9 mouse cellular contexts compared by ENCODE assay signal in genomic region chr3:88200972-88201330, GRCm38 (mm10). TPM values are rescaled to one million over a fixed set of nuclear protein-coding genes. Genes with fewer than 3 reads are reported as not detected.
DNase-seq lines count a peak whose midpoint lies in the region; ATAC-seq and TF ChIP-seq lines count a peak whose summit lies in the region.
"Had no signal": no experiment of that assay in that cellular context is flagged by ENCODE, and none has a peak within 500 bp of the region (broad histone marks: within the 10 kb centered on the region; RNA-seq: fewer than 3 reads in every experiment).

No protein-coding gene starts in this region.

- H3K36me3 ChIP-seq in thymus, adult 2 months (ENCODE audit: control insufficient read depth, insufficient read depth, low read length), result no peaks in the 10 kb centered on the region
- H3K36me3 ChIP-seq in liver, embryonic 16.5 days (ENCODE audit: control insufficient read depth, insufficient read depth), result no peaks in the 10 kb centered on the region

- H3K27ac ChIP-seq in thymus, adult 2 months (ENCODE audit: control insufficient read depth, insufficient read depth, low read length), result no peak overlapping the region
- H3K27ac ChIP-seq in liver, embryonic 16.5 days (ENCODE audit: low read length), result no peak overlapping the region

- TF ChIP-seq POLR2A in thymus, adult 2 months (IDR thresholded peaks at IDR 0.05; ENCODE audit: control insufficient read depth, extremely low read depth, insufficient read depth, low read length, poor library complexity), result no peak

- WGBS in thymus, adult 2 months, result 2% methylated on average over 37 of the region's 37 CpGs
- WGBS in liver, embryonic 16.5 days (ENCODE audit: insufficient replicate concordance), result 1% methylated on average over 36 of the region's 37 CpGs

- DNase-seq in cerebellum, adult 9-10 months, result peak; percentile 36
- DNase-seq in cerebellum, postnatal 4 days (ENCODE audit: low spot score in 2 of 2), result no peak
- peak; percentile 31 for DNase-seq in thymus, adult 2 months
- DNase-seq in thymus, adult 18-20 months, result no peak
- DNase-seq in urinary bladder, adult 2 months (ENCODE audit: low spot score), result no peak
- no peak for DNase-seq in layer of hippocampus, adult 8-10 months (ENCODE audit: low spot score in 2 of 2)

- no peak for ATAC-seq in liver, embryonic 16.5 days (ENCODE audit: low read depth)
- no peak for ATAC-seq in frontal cortex, adult (ENCODE audit: low TSS enrichment)

- TF ChIP-seq CTCF in thymus, adult 2 months (IDR thresholded peaks at IDR 0.05; ENCODE audit: borderline replicate concordance, control insufficient read depth, extremely low read depth, insufficient read depth, low read length, poor library complexity), result no peak

- H3K9me3 ChIP-seq in liver, embryonic 16.5 days (replicated peaks; ENCODE audit: control insufficient read depth, low read length), result no peaks in the 10 kb centered on the region

- H3K4me2 ChIP-seq in liver, embryonic 16.5 days (ENCODE audit: low read depth, low read length), result no peak overlapping the region; the same call in 1 of the 2 replicates

- no peak overlapping the region for H3K9ac ChIP-seq in liver, embryonic 16.5 days (ENCODE audit: low read depth, low read length)

- H3K27me3 ChIP-seq in thymus, adult 2 months (ENCODE audit: control insufficient read depth, insufficient read depth, low read length), result peaks cover 48% of the 10 kb centered on the region
- H3K27me3 ChIP-seq in liver, embryonic 16.5 days (ENCODE audit: control insufficient read depth, insufficient read depth, low read depth, low read length), result peaks cover 94% of the 10 kb centered on the region

- H3K4me1 ChIP-seq in thymus, adult 2 months (replicated peaks; ENCODE audit: control insufficient read depth, insufficient read depth, low read length), result peaks cover 11% of the 10 kb centered on the region
- H3K4me1 ChIP-seq in liver, embryonic 16.5 days (ENCODE audit: control insufficient read depth, low read depth, low read length), result peaks cover 3% of the 10 kb centered on the region

- H3K4me3 ChIP-seq in thymus, adult 2 months (ENCODE audit: control insufficient read depth, insufficient read depth, low read length), result peak overlapping the region; percentile 13; the same call in 1 of the 2 replicates
- peak overlapping the region; percentile 17 for H3K4me3 ChIP-seq in liver, embryonic 16.5 days (ENCODE audit: low read depth, low read length)

RNA-seq across cellular contexts. Expression of gene Rhbg, which starts 53.6 kb away (rescaled TPM):
- 2.5 and 2.7 TPM in 2 replicates for polyA plus RNA-seq in thymus, adult 2 months (2012; rRNA removed)
- polyA plus RNA-seq in liver, embryonic 16.5 days (2015; fragmentation: Nextera tagmentation; extraction: Ambion mirVana), result 4.8 and 6.3 TPM in 2 replicates
- 3.9 and 4.8 TPM in 2 replicates for polyA plus RNA-seq in urinary bladder, adult 2 months (2012; rRNA removed)
- total RNA-seq in layer of hippocampus, adult 8-10 months (2022), result not detected
- total RNA-seq: common myeloid progenitor, adult 5-6 weeks had no signal

RNA-seq across cellular contexts. Expression of gene Mef2d, which starts 58.8 kb away (rescaled TPM):
- polyA plus RNA-seq in thymus, adult 2 months (2012; rRNA removed), result 343 and 377 TPM in 2 replicates
- polyA plus RNA-seq in liver, embryonic 16.5 days (2015; fragmentation: Nextera tagmentation; extraction: Ambion mirVana), result 5.2 and 7.9 TPM in 2 replicates
- 34.6 and 51.0 TPM in 2 replicates for polyA plus RNA-seq in urinary bladder, adult 2 months (2012; rRNA removed)
- 100 to 1,000 TPM; 189 to 206 (median 196) TPM for total RNA-seq in layer of hippocampus, adult 8-10 months (2022)

Comparison
In these comparisons a context has a peak if more than half of its experiments do, and no peak if none do; other contexts are left out.
1. DNase-seq: peak in cerebellum, adult 9-10 months (single experiment) and thymus, adult 2 months (single experiment); none in cerebellum, postnatal 4 days (0 of 2), thymus, adult 18-20 months (0 of 2), urinary bladder, adult 2 months (single experiment) and layer of hippocampus, adult 8-10 months (0 of 2).